Mouse (Mus musculus) left cerebral cortex, postnatal 10 days (tissue): ENCODE measurements around the gene Osgepl1. TPM values are rescaled to one million over a fixed set of nuclear protein-coding genes. Genes with fewer than 3 reads are reported as not detected.
A peak's percentile ranks its signal among the peaks of the same experiment; 100 is the strongest.
"Not testable (repeated sequence)": the region's sequence is repeated elsewhere in the genome, so short reads cannot be mapped to it uniquely, and the experiment has no call there.

Experiments
- DNase-seq, 2 experiments: peaks; one replicate each; pipeline ENCODE4 v3.0.0; 2021 to 2022; ENCODE audit warnings: low spot score in 2 of 2, mixed read lengths in 1 of 2; ENCODE audit errors: extremely low spot score in 1 of 2
- intact Hi-C: fragments of 180-260 bp; cut with DNase I; formaldehyde crosslinking; loops from one replicate; pipeline ENCODE4 v1.15.1; 2025
- total RNA-seq, 2 experiments: library from RNA; stranded (reverse); gene quantifications; 2 replicates each; pipeline ENCODE4 v1.2.3; 2021

Gene Osgepl1
- total RNA-seq, result 10 to 100 TPM; 16.1 to 19.7 TPM

DNA sequence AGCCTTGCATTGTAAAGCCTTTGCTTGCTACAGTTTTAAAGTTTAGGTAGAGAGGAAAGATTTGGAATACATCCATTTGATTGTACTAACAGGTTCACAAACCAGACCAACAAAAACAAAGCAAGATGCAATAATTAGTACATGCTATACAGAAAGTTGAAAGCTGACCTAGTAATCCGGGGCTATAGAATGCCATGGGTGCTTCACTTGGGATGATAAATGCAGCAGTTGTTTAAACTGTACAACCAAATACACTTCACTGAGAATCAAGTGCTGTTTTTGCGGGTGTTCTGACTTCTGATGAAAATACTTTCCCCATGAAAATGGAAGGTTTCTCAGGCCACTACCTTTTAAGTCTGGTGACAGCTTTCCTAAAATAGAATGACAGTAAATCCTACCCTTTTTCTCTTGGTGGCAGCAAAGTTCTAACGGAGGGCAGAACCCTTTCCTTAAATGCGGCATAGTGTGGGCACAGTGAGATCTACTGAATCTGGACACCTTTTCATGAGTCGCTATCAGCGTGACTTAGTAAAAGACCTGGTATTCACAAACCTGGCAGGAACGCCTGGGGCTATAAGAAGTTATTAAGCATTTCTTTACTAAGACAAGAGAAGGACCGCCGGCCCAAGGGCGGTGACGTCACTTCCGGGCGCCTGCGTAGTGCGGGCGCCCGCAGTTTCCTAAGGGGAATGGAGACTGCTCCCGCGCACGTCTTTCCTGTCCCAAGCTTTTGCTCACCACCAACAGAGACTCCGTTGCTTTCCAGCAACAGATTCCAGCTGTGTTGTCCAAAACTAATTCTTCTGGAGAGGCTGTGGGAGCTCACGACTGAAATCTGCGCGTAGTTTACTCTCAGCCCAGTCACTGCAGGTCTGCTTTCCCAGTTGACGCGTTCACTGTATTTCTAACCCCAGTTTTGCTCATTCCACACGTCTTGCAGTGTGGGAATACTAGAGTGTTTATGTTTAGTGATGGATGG lies at the start of gene Osgepl1:
Osgepl1 (plus strand) TSS at position 636 of the 979 bp plus-strand sequence.
- peak; percentile 81 to 91 for DNase-seq
- intact Hi-C loops, result no loop called here

DNA sequence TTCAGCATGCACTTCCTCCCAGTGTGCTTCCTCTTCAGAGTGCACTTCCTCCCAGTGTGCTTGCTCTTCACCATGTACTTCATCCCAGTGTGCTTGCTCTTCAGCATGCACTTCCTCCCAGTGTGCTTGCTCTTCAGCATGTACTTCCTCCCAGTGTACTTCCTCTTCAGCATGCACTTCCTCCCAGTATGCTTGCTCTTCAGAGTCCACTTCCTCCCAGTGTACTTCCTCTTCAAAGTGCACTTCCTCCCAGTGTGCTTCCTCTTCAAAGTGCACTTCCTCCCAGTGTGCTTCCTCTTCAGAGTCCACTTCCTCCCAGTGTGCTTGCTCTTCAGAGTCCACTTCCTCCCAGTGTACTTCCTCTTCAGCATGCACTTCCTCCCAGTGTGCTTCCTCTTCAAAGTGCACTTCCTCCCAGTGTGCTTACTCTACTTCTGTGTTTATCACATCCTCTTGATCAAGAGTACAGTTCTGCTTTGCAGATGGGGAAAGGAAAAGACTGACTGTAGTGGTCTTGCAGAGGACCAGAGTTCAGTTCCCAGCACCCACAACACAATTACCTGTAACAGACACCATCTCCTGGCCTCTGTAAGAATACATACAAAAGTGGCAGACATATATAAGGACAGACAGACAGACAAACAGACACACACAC lies 48.3 kb upstream of the Osgepl1 start:
- DNase-seq, intact Hi-C loops: not testable (repeated sequence)

DNA sequence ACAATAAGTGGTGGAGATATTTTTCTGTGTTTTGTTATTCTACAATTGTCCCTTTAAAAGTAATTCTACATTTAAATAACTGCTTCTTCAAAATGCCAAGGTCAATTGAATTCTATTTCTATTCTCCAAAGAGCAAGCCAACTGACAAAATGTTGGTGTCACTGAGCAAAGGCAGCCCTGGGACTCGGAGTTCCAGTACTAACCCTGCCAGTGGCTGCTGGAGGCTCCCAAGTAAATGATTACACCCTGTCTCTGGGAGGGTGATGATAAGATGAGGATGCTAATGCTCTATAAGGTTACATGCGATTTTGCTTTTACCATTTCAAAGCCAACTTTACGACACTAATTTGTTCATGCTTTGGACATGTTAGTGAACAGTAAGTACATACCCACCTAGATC lies 43.5 kb upstream of the Osgepl1 start:
- DNase-seq, result no peak
- intact Hi-C loops, result no loop called here

GRCm38 (mm10) chr1:53272646-53273045 lies 40.8 kb upstream of the Osgepl1 start:
- peak; percentile 23 to 33 for DNase-seq
- intact Hi-C loops, result loop anchor here (2.0 kb wide), 1 partner anchor 220 kb away; no protein-coding TSS in a partner anchor

- intact Hi-C loops, result no loop called here
- DNase-seq, result no peak
Observed at GRCm38 (mm10) chr1:53291197-53291596, 22.2 kb upstream of the Osgepl1 start.

DNA sequence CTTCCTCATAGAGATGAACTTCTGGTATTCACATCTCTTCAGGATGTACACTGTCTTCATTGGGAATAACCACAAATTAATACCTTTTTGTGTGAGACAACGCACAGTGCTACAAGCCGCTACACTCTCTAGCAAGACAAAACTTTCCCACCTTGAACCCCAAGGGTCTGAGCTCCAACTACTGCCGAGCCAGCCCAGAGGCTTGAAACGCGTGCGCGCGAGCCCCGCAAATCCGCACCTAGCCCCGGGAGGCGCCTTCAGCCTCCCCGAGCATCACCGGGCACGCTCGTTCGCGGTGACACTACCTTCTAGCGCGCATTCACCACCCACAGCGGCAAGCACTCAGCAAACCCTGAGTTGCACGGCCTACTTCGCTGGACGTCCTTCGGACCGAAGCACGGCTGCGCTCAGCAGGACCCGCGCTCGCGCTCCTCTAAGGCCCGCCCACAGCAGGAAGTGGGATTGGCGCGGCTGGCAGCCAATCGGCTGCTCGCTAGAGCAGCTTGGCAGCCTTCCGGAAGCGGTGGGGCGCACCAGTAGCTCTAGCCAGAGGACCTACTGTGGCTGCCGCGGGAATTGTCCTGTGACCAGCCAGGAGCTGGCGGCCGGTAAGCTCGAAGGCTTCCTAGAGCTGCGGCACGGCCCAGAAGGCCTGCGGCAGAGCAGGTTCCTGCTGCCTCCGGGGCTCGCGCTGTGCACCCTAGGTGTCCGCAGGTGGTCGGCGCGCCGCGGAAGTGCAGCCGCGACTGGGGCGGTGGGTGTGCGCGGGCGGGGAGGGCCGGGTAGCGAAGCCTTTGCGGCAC lies 16.6 kb upstream of the Osgepl1 start, which contains the start of the genes Pms1, Ormdl1 and Gm28778:
Pms1 (minus strand) TSS at position 438 of the 803 bp plus-strand sequence.
Ormdl1 (plus strand) TSS at position 515 of the 803 bp plus-strand sequence.
Gm28778 (plus strand) TSS at position 531 of the 803 bp plus-strand sequence.
- peak; percentile 93 to 96 for DNase-seq
- intact Hi-C loops, result no loop called here

DNA sequence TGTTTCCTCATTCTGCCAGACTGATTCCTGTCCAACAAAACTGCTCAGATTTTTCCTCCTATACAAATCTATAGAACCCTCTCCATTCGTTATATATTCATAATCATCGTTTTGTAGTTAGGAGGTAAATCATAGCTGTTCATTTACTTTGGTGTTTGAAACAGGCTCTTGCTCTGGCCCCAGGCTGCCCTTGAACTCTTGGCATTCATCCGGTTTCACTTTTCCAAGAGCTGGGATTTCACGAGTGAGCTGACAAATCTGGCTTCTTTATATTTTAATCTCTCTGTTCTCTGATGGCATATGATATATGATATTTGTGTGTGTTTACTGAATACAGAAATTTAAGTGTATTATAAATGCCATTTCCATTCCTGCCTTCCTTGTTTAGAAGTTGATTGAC lies 12.9 kb upstream of the Osgepl1 start:
- no peak for DNase-seq
- intact Hi-C loops, result no loop called here

DNA sequence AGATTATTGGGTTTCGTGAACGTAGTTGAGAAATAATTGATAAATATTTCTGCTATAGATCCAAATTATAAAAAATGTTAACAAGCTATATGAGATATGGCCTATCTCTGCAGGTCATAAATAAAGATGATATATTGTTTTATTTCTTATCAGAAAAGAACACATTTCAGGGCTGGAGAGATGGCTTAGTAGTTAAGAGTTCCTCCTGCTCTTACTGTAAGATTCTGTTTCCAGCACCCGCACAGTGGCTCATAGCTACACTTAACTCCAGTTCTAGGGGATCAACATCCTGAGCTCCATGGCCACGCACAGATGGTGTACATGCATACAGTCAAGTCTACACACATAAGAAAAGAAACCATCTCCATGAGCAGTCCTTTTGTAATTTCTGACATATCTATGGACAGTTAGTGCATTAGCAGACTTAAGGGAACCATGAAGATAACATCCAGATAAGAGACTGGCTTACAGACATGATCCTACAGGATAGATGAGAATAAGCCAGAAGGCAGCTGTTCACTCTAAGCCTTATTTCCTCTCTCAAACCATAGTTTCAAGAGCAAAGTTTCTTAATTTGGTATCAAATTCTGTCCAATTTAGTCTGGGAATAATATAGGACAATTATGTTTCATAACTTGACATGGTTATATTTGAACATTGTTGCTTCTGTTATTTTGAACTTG lies 8.4 kb downstream of the Osgepl1 start:
- DNase-seq, result no peak
- intact Hi-C loops, result no loop called here

- intact Hi-C loops, result no loop called here
- DNase-seq, result no peak
Observed at GRCm38 (mm10) chr1:53323254-53323653, 9.8 kb downstream of the Osgepl1 start.

DNA sequence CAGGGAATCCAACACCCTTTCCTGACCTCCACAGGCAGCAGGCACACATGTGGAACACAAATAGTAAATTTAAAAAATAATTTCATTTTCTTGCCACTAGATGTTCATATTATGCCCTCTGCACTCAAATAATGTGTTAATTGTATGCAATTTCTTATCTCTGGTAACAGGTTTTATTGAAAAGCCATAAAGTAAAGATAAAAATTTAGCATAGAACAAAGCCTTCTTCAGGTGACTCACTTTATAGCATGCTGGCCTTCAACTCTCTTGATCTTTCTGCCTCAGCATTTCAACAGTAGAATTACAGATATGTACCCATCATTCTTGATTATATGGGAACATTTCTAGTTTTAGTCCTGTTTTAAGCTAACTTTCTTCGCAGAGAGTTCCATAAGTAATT lies 10.9 kb downstream of the Osgepl1 start:
- no peak for DNase-seq
- intact Hi-C loops, result no loop called here

DNA sequence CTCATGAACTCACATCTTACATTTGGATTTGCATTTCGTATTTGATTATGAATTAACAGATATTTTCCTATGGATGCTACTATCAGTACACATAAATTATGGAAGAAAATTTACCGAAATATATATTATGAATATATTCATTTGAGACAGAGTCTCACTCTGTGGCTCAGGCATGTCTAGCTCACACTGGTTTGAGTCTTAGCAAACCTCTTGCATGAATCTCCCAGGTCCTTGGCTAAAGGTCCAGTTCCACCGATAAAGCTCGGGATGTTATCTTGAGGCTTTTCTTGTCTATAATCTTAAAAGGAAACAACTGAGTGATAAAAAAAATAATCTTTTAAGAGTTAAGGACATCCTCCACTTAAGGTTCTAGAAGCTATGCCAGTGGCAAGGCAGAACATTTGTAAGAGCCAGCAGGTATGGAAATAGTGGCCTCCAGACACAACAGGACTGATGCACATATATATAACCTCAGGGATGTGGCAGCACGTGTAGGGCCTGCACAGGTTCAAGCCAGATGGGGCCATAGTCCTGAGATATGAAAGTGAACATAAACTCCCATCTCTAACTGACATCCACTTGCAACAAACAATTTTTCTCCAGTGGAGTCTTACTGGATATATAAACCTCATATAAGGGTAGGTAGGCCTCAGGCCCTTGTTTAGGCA lies 11.5 kb downstream of the Osgepl1 start:
- intact Hi-C loops, result no loop called here
- no peak for DNase-seq

DNA sequence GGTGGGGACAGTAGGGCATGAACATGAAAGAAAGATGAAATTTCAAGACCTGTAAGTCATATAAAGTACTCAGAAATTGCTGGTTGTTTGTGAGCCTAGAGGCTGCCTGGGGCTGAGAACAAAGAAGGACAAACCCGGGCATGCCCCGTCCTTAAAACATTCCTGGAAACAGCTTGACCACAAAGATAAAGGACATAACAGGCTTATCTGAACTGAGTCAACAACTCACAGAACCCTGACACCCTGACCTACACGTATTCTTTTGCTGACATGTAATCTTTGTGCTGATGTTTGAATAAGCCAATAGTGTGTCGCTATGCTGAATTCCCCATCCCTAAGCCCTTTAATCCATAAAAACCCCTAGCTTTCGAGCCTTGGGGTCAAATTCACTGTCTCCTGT lies 20.1 kb downstream of the Osgepl1 start:
- DNase-seq, intact Hi-C loops: not testable (repeated sequence)

DNA sequence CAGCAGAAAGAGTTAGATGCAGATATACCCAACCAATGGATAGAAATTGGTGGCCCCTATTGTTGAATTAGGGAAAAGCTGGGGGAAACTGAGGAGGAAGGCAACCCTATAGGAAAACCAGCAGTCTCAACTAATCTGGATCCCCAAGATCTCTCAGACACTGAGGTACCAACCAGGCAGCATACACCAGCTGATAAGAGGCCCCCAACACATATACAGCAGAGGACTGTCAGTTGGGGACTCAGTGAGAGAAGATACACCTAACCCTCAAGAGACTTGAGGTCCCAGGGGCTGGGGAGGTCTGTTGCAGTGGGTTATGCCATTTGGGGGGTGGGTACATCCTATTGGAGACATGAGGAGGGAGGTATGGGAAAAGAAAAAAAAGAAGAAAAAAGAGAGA lies 22.0 kb downstream of the Osgepl1 start:
- no peak for DNase-seq
- intact Hi-C loops, result no loop called here

DNA sequence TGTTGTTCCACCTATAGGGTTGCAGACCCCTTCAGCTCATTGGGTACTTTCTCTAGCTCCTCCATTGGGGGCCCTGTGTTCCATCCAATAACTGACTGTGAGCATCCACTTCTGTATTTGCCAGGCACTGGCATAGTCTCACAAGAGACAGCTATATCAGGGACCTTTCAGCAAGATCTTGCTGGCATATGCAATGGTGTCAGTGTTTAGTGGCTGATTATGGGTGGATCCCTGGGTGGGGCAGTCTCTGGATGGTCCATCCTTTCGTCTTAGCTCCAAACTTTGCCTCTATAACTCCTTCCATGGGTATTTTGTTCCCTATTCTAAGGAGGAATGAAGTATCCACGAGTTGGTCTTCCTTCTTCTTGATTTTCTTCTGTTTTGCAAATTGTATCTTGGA lies 24.0 kb downstream of the Osgepl1 start:
- intact Hi-C loops, DNase-seq: not testable (repeated sequence)

DNA sequence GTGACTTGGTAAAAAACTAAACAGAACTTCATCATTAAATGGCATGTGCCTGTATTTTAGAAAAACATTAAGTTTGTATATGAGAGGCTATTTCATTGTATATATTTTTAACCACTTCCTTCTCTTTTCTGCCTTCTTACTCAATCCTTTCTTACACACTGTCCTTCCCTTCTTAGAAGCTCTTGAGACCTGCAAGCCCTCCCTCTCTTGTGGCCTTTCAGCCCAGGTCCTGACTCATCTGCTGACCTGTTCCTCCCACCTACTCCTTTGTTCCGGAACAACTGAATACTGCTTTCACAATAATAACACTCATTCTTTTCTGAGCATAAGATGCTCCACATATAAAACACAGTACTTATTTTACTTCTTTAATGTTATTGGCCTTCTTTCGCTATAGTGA lies 27.6 kb downstream of the Osgepl1 start:
- no peak for DNase-seq
- intact Hi-C loops, result no loop called here

DNA sequence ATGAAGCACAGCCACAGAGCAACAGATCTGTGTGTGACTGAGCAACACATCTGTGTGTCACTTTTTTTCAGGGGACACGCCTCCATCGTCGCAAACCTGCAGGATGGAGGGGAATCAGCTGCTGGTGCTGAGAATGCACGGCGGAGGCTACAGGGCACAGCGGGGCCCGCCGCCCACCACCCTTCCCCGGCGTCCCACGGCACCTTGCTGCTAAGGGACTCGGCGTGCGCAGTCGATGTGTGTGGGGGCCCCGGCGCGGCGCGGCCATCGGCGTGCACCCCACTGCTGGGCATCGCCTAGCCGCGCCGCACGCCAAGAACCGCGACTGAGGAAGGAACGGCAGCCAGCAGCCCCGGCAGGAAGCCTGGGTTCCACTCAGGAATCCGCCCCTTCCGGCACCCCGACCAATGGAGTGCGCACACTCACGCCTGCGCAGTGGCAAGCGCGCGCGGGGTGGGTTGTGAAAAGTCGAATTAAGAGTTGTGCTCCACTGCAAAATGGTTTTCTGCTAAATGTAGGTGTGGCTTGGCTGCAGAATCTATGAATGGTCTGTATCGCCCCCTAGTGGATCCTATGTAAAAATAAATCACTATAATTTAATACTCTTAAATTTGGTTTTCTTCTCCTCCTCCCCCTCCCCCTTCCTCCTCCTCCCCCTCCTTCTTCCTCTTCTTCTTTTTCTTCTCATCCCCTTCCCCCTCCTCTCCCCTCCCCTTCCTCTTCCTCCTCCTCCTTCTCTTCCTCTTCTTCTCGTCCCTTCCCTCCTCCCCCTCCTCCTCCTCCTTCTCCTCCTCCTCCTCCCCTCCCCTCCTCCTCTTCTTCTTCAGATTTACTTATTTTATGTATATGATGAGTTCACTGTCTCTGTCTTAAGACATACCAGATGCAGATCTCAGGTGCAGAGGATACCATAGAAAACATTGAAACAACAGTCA lies 39.2 kb downstream of the Osgepl1 start, which contains the start of the genes Asdurf, Gm28551 and Asnsd1:
Asdurf (minus strand) TSS at position 293 of the 935 bp plus-strand sequence.
Gm28551 (minus strand) TSS at position 341 of the 935 bp plus-strand sequence.
Asnsd1 (minus strand) TSS at position 426 of the 935 bp plus-strand sequence.
- peak; percentile 96 to 97 for DNase-seq
- intact Hi-C loops, result loop anchor here (5.0 kb wide), 1 partner anchor 290 kb away; the partner anchor contains the start of gene Mstn
